Mouse (Mus musculus) spleen, embryonic (tissue): ENCODE results near the gene Ap2s1.
"Not testable (repeated sequence)": the region's sequence is repeated elsewhere in the genome, so short reads cannot be mapped to it uniquely, and the experiment has no call there.

Source experiments
- CTCF ChIA-PET: fragments of 350-600 bp; sonication (Branson Sonifier 250); formaldehyde crosslinking; loops from one replicate; lab custom pipeline; 2022; lab: Charles Lee

Ap2s1 gene

DNA sequence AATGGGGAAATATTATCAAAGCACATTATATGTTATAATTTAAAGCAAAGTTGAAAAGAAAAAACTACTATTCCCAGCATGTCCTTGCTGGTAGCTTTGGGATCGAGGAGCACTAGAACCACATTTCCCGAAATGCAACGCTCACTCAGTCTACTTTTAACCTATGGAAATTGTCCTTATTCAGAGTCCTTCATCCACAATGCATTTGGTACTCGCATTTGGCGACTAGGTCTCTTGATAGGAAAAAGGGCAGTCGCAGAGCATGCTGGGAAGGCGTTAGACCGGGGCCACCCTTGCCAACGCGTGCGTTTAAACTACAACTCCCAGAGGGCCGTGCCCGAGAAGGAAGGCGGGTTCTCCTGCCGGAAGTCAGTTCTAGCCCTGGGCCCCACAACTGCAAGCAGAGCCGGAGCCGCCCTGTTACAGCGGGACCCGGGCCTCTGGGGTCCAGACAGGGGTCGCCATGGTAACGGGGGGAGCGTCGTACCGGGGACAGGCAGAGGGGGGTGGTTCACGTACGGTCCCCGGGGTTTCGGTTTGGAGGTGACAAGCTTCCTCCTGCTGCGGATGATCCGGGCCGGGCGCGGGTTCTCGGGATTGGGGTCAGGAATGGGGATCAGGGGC is at the start of gene Ap2s1:
TSS of gene Ap2s1 (plus strand) at position 338 of the 624 bp plus-strand sequence.
- CTCF ChIA-PET: interaction anchor here (1.4 kb wide), 1 partner anchor 9 kb away, joined by 3 read pairs; no protein-coding TSS in a partner anchor

DNA sequence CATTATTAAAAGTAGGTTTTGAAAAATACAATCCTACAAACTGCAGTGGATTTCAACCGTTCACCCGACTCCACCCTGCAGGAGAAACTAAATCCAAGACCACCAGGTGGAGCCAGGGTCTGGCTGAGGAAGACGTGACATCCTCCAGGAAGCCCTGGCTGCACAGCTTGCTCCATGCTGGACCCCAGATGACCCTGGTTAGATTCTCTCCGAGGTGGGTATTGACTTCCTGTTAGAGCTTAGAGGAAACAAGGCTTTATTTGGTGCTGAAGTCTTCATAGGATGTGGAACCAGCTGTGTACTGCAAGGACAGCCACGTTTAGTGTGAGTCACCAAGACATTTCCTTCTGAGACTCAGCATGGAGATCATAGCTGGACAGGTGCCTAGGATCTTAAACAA is 49.0 kb upstream of the Ap2s1 start:
- CTCF ChIA-PET: no interaction called here

DNA sequence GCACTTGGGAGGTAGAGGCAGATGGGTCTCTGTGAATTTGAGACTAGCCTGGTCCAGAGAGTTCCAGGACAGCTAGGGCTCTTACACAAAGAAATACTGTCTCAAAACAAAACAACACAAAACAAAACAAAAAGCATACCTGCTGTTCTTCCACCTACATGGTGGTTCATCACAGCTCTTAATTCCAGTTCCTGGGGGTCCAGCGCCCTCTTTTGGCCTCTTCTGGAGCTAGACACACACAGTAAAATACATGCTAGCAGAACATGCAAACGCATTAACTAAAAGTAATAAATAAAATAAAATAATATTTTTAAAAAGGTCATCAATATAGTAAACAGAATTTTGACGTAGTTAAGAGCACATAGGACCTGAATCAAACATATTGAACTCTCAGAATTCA is 43.2 kb upstream of the Ap2s1 start:
- CTCF ChIA-PET: interaction anchor here (1.6 kb wide), 1 partner anchor 65 kb away, joined by 3 read pairs; no protein-coding TSS in a partner anchor

DNA sequence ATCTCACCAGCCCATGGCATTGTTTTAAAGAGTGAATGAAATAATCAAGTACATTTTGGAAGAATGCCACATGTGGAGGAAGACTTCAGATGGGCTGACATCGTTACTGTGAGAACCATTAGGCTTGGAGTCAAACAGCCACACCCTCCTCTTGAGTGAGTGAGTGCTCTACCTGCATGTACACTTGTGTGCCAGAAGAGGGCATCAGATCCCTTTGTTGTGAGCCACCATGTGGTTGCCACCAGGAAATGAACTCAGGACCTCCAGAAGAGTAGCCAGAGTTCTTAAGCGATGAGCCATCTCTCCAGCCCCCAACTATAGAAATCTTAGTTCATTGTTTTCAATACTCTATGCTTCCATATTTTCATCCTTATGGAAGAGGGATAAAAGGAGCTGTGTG is 39.2 kb upstream of the Ap2s1 start:
- CTCF ChIA-PET: no interaction called here

DNA sequence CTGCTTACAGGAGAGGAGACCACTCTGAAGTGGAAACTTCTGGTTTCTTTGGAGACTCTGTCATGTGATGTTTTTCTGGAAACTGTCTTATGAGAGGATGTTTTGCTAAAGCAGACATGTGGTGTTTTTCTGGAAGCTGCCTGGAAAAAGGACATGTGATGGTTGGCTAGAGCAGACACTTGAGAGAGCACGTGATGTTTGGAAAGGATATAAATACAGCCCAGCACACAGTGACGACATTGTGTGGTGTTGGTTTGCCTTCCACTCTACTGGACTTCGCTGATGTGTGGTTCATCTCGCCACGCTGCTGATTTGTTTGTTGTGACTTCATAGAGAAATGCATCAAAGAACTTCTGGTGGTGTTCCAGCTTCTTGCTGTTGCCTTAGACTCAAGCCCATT is 37.6 kb upstream of the Ap2s1 start:
- CTCF ChIA-PET: no interaction called here

DNA sequence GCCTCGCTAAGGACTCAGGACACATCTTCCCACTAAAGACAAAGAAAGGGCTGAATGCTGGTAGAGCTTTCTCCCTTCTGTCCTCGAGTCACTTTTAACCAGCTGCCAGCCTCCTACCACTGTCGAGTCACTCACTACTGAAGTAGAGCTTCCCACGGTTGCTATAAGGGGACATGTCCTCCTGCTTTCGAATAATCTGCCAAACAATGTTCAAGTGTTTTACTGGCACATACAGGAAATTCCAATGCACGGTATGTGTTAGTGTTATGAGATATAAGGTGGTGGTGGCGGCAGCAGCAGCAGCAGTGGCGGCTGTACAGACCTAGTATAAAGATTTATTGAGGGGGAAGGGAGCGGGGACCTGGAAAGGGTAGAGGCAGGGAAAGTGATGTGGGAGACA is 31.8 kb upstream of the Ap2s1 start:
- CTCF ChIA-PET: interaction anchor here (0.6 kb wide), 1 partner anchor 101 kb away, joined by 4 read pairs; no protein-coding TSS in a partner anchor

DNA sequence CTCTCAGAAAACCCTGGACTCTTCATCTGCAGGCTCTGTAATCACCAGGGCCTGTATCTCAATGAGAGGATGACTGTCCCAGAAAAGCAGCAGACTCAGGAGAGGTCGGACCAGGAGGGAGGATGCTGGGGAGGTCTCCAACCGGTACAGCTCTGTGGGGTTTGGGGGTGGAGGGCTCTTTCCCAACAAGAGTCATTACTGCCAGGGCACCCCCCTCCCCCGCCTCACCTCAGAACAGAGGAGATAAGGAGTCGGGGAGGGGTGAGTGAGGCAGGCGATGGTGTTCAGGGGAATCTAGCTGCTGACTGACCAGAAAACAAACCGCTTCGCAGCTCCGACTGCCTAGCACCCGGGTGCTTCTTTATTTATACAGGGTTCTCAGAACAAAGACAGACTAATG is 30.0 kb upstream of the Ap2s1 start:
- CTCF ChIA-PET: no interaction called here

DNA sequence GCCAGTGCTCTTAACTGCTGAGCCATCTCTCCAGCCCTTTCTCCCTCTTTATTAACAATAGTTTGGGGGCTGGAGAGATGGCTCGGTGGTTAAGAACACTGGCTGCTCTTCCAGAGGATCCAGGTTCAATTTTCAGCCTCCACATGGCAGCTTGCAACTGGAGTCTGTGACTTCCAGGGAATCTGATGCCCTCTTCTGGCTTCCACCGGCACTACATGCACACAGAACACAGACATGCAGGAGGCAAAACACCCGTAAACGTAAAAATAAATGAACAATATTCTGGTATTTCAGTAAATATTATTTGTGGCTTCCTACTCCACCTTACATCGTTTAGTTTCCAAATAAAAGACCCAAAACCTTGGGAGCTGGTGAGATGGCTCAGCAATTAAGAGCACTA is 27.6 kb upstream of the Ap2s1 start:
- CTCF ChIA-PET: no interaction called here

DNA sequence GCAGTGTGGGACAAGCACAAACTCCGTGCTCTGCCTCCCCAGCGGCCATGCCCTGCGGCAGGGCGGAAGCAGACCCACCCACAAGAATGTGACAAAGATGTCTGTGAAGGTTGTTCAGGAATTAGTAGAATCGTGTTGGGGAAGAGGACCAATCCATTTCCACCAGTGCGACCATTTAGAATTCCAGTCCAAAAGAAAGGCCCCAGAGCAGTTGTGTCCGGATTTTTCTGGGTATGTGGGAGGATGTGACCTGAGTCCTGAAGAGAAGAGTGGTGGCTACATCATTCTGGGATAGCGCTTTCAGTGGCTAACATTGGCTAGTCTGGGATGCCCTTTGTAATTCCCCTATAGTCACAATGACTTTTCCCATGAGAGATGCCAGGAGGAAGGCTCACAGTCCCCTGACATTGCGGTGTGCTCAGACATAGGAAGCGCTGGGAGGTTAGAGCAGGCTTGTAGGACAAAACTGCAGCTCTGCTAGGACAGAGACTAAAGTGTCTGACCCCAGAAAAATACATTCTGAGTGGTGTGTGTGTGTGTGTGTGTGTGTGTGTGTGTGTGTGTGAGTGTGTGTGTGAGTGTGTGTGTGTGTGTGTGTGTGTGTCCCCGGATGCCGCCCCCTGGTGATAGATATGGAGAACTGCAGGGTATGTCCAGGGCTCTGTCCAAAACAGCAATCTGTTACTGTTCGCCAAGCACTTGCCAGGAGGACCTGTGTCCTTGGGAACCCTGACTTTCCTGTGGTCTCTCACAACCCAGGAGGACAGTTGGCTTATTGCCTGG is 25.4 kb upstream of the Ap2s1 start:
- CTCF ChIA-PET: interaction anchor here (0.7 kb wide), 1 partner anchor 90 kb away, joined by 3 read pairs; no protein-coding TSS in a partner anchor

DNA sequence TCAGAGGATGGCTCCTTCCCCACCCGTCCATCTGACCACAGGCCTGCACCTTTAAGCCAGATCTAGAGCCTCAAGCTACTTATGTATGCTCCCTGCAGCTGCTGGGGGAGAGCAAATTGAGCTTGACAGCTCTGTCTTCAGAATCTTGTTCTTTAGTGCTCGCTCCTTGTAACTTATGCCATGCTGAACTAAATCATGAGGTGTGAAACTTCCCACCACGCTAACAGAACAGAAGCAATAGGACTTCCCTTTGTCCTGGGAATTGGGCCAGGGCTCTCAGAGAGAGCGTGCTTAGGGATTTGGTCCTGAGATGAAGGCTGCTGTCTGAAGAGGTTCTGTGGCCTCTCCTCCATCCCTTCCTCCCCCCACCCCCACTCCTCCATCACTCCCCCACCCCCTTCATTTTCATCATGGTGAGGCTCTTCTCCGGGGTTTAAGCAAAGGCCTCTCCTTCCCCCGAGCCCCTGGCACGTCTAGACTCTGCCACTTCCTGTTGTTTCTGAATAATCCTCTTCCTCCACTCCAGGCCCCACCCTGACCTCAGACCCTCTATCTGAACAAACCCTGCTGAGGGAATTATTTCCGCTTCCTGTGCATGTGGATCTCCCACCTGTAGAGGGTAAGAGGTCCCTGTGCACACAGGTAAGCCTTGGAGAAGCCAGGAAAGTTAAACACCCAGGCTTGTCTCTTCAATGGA is 21.6 kb upstream of the Ap2s1 start:
- CTCF ChIA-PET: not testable (repeated sequence)

DNA sequence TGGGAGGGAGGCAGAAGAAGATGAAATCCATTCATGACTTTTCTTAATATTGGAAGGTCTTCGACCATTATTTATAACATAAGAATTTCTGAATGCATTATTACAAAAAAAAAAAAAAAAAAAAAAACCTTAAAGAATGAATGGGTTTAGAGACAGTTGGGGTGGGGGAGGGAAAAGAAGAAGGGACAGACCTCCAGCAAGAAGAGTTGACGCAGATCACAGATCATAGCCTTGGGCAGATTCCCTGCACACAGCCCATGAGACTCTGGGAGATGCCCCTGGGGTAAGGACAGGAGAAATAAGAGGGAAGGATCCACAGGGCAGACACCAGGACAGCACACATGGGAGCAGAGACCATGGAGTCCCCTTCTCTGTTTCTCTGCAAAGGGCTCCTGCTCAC is 16.6 kb upstream of the Ap2s1 start, which contains the start of gene Ceacam9:
TSS of gene Ceacam9 (plus strand) at position 301 of the 400 bp plus-strand sequence.
- CTCF ChIA-PET: no interaction called here

DNA sequence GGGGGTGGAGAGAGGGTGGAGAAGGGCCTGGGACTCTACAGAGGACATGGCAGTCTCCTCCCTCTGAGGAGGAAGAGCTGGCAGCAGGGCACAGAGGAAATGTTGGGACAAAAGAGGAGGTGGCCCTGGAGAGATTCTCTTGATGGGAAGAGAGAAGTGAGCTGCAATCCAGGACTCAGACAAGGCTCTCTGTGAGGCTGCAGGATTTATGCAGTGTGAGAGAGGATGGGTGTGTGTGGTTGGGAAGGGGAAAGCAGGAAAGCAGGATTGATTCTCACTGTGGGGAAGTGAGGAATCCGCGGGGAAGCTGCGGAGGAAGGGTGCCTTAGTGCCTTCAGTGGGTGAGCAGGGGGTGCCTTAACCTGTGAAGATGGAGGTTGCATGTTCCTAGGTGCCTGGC is 15.7 kb upstream of the Ap2s1 start:
- CTCF ChIA-PET: not testable (repeated sequence)

DNA sequence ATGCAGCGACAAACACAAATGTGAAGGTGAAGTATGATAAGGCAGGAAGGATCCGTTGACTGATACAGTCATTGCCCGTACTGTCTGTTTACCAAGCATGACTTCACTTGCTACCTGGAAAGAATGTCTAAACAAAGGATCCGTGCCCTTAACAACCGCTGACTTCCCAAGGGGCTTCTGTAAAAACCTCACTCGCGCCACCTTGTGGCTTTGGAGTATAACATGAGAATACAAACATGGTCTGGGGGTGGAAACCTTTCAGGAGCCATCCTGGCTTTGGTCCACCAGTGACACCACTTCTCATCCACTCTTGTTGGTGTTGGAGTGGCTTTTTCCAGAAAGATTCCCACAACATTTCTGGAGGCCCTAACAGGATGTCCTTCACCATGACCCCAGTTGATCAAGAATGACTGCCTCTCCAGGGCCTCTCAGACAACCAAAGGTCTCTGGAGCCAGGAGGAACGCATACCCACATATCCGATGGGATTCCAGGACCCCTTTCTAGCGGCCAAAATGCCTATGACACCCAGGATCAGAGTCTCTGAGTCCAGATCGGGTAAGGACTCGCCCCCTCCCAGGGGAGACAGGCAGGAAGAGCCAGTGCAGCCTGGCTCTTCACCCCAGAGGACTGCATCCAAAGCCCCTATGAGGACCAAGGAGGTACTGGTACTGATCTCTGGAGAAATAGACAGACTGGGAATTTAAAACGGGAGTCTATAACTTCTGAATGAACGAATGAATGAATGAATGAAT is 9.4 kb upstream of the Ap2s1 start:
- CTCF ChIA-PET: no interaction called here

DNA sequence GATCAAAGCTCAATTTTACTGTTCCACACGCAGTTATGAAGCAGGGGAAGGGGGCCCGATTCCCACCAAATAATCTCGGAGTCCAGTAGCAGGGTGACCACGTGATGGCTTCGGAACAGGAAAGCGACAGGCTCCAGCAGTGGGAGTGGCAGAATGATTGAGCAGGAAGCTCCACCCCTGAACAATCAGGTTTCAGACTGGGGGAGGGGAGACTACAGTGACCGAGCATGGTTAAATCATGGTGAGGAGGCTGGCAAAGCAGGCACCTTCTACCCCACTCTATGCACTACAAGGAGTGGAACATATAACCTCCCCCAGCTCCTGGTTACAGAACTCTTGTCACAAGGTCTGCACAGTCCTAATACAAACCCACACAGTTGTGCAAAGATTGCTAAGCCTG is 8.6 kb upstream of the Ap2s1 start:
- CTCF ChIA-PET: not testable (repeated sequence)

DNA sequence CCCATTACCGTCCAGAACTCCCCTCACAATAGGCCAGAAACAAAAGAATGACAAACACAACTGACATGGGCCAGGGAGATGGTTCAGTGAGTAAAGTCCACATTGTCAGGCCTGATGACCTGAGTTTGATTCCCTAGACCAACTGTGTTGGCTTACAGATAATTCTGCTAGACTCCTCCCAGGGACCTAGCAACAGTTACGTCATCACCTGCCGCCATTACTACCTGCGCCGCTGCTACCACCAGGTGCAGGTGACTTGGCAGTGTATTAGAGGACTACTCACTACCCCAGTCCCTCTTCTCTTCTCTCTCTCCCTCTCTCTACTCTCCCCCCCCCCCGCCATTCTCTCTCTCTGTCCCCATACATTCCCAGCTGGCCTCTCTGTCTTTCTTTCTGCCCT is 7.4 kb upstream of the Ap2s1 start:
- CTCF ChIA-PET: interaction anchor here (0.6 kb wide), 2 partner anchors 101 to 207 kb away, joined by 3 read pairs; no protein-coding TSS in a partner anchor

DNA sequence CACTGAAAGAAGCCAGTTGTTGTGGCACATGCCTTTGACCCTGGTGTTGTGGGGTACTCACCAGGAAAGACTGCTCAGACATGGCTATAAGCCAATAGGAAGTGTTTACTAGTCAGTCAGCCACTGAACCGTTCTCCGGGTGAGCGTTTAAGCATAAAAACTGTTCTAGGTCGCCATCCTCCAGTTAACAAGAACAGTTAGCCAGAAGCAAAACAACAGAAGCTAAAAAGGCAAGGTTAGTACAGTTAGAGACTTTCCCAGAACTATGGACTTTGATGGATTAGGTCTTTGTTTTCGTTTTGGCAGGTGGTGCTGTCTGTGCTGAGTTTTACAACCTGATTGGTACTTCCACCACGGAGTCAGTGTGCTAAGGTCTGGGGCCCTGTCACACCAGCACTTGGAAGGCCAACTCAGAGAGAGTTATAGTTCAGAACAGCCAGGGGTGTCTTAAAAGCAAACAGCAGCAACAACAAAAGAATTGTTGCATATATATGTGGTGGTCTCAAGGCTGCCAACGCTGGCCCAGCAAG is 6.3 kb upstream of the Ap2s1 start:
- CTCF ChIA-PET: interaction anchor here (1.1 kb wide), 1 partner anchor 103 kb away, joined by 4 read pairs; no protein-coding TSS in a partner anchor

DNA sequence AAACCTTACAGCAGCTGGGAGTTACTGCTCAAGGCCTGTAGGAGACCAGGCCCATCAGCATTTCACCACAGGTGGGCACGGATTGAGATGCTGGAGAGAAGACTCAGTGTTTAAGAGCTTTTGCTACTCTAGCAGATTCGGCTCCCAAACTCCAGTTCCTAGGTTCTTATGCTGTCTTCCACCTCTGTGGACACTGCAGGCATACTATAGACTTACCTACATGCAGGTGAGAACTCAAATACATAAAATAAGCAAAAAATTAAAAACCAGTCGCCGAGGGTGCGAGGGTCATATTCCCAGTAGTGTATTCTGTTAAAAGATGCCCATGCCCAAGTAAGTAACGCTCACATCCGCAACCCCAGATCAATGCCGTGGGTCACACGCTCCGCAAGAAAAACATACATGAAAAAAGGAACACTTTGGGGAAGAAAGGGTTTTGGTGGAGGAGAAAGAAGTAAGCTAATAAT is 571 bp upstream of the Ap2s1 start:
- CTCF ChIA-PET: interaction anchor here (1.4 kb wide), 1 partner anchor 9 kb away, joined by 3 read pairs; no protein-coding TSS in a partner anchor

DNA sequence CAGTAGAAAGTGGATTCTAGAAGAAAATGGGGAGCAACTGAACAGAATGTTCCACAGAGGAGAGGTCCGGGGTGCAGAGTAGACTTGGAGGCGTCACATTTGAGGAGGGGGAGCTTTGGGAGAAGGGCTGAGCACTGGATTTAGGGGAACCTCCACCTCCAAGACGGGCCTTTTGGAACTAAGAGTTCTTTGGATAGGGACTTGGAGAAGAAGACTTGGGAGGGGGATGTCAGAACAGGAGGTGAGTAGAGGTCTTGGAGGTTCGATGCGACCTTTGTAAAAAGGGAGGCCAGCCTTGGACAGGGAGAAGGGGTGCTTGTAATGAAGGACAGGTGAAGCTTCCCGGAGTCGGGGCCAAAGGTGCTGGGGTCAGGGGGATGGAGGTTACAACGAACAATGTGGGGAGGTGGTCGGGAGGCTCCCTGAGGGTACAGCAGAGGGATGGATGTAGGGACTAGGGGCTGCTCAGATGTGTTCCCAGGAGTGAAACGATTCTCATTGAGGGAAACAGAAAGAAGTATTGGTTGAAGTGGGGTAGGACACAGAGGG is 920 bp downstream of the Ap2s1 start:
- CTCF ChIA-PET: interaction anchor here (1.4 kb wide), 1 partner anchor 8 kb away, joined by 3 read pairs; no protein-coding TSS in a partner anchor

DNA sequence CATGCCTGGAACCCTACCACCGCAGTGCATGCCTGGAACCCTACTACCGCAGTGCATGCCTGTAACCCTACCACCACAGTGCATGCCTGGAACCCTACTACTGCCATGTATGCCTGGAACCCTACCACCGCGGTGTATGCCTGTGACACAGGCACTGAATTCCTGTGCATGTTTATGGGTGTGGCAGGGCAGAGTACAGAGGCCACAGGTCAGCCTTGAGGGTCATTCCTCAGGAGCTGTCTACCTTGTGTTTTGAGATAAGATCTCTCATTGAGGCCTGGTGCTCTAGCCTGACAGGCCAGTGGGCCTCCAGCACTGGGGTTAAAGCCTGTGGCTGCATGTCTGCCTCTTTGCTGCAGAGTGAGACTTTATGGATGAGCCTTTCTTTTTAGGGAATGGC is 7.2 kb downstream of the Ap2s1 start:
- CTCF ChIA-PET: interaction anchor here (0.7 kb wide), 2 partner anchors 62 to 210 kb away, joined by 9 to 11 read pairs; no protein-coding TSS in a partner anchor

DNA sequence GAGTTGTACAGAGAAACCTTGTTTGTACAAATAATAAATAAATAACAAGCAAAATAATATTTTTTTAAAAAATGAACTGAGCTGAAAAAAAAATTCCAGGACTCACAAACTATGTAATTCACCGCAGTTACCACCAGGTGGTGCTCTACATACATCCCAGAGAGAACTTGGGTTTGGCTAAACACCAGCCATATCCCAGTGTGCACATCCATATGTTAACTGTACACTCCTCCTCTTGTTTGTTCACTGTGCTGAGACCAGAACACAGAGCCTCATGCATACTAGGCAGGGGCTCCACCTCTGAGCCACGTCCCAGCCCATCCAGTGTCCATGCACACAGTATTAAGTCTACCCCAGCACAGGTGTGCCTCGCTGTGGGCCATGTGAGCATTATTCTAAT is 7.9 kb downstream of the Ap2s1 start:
- CTCF ChIA-PET: interaction anchor here (0.6 kb wide), 1 partner anchor 62 kb away, joined by 16 read pairs; no protein-coding TSS in a partner anchor
